27 mouse cellular contexts compared by ENCODE assay signal in genomic region chr10:3383176-3383575, GRCm38 (mm10). TPM values are rescaled to one million over a fixed set of nuclear protein-coding genes. Genes with fewer than 3 reads are reported as not detected.
DNase-seq lines count a peak whose midpoint lies in the region; ATAC-seq and TF ChIP-seq lines count a peak whose summit lies in the region.
"Had no signal": no experiment of that assay in that cellular context is flagged by ENCODE, and none has a peak within 500 bp of the region (broad histone marks: within the 10 kb centered on the region; RNA-seq: fewer than 3 reads in every experiment).

No protein-coding gene starts in this region.

- no peaks in the 10 kb centered on the region for H3K4me1 ChIP-seq in lung, postnatal 0 days (ENCODE audit: insufficient read depth, low read depth, low read length)
- no peaks in the 10 kb centered on the region for H3K4me1 ChIP-seq in kidney, adult 2 months (ENCODE audit: control insufficient read depth, insufficient read depth, low read length)
- H3K4me1 ChIP-seq: hindbrain, embryonic 12.5 days; hindbrain, embryonic 15.5 days had no signal

- no peak for TF ChIP-seq CTCF in lung, postnatal 0 days (IDR thresholded peaks at IDR 0.05)
- TF ChIP-seq CTCF in kidney, adult 2 months (conservative IDR thresholded peaks at IDR 0.05; ENCODE audit: insufficient read depth, insufficient read length, low read depth, low read length): no peak

- TF ChIP-seq POLR2A in kidney, adult 2 months (IDR thresholded peaks at IDR 0.05; ENCODE audit: low read depth, low read length): no peak

- H3K27ac ChIP-seq in lung, postnatal 0 days (ENCODE audit: low read length): no peak overlapping the region
- H3K27ac ChIP-seq in kidney, adult 2 months (ENCODE audit: insufficient read depth, low read depth, low read length): no peak overlapping the region
- H3K27ac ChIP-seq: embryonic facial prominence, embryonic 13.5 days; hindbrain, embryonic 12.5 days; hindbrain, embryonic 15.5 days had no signal

- no peak for DNase-seq in frontal cortex, postnatal 10 days (ENCODE audit: low spot score in 2 of 2)
- DNase-seq in 3134 (ENCODE audit: extremely low read depth, insufficient read length, low spot score): peak; percentile 10
- DNase-seq in 3T3-L1 (ENCODE audit: low read depth, low spot score): peak; percentile 12
- peak; percentile 76 for DNase-seq in brain, adult 2 months (ENCODE audit: low read depth, low spot score)
- no peak for DNase-seq in lung, postnatal 0 days (ENCODE audit: low spot score)
- no peak for DNase-seq in kidney, adult 2 months
- DNase-seq: adrenal gland, postnatal 10 days; adrenal gland, postnatal 36 days; B cell, adult 2 months; cerebellum, adult 11 months; cerebellum, adult 2 months; cerebellum, adult 9-11 months; cerebellum, postnatal 25 days; gastrocnemius, postnatal 25 days had no signal

- WGBS in lung, postnatal 0 days: 50% methylated on average over 3 of the region's 3 CpGs
- 68% methylated on average over 3 of the region's 3 CpGs for WGBS in kidney, adult 2 months

- H3K4me2 ChIP-seq in lung, postnatal 0 days (replicated peaks; ENCODE audit: low read depth, low read length): no peak overlapping the region
- H3K4me2 ChIP-seq: embryonic facial prominence, embryonic 13.5 days; heart, embryonic 11.5 days; hindbrain, embryonic 12.5 days; hindbrain, embryonic 15.5 days had no signal

- H3K27me3 ChIP-seq in lung, postnatal 0 days (replicated peaks; ENCODE audit: insufficient read depth, low read length): no peaks in the 10 kb centered on the region
- no peaks in the 10 kb centered on the region for H3K27me3 ChIP-seq in kidney, adult 2 months (replicated peaks; ENCODE audit: control insufficient read depth, insufficient read depth, low read length)
- H3K27me3 ChIP-seq: CH12.LX; embryonic facial prominence, embryonic 13.5 days; hindbrain, embryonic 12.5 days; hindbrain, embryonic 15.5 days had no signal

- no peaks in the 10 kb centered on the region for H3K36me3 ChIP-seq in lung, postnatal 0 days (ENCODE audit: insufficient read depth, low read length)
- H3K36me3 ChIP-seq in kidney, adult 2 months (ENCODE audit: control insufficient read depth, insufficient read depth, low read length): no peaks in the 10 kb centered on the region
- H3K36me3 ChIP-seq: embryonic facial prominence, embryonic 13.5 days; G1E; hindbrain, embryonic 12.5 days; hindbrain, embryonic 15.5 days had no signal

- H3K9ac ChIP-seq in lung, postnatal 0 days (replicated peaks; ENCODE audit: low read depth): no peak overlapping the region
- H3K9ac ChIP-seq: embryonic facial prominence, embryonic 13.5 days; hindbrain, embryonic 12.5 days; hindbrain, embryonic 15.5 days had no signal

- H3K4me3 ChIP-seq in lung, postnatal 0 days (ENCODE audit: low read depth, low read length): no peak overlapping the region
- H3K4me3 ChIP-seq in kidney, adult 2 months (ENCODE audit: insufficient read depth, low read depth, low read length): no peak overlapping the region
- H3K4me3 ChIP-seq: embryonic facial prominence, embryonic 13.5 days; hindbrain, embryonic 12.5 days; hindbrain, embryonic 15.5 days had no signal

- peak; percentile 94 for ATAC-seq in frontal cortex, adult (ENCODE audit: low TSS enrichment)
- no peak for ATAC-seq in megakaryocyte-erythroid progenitor cell, adult 5-6 weeks (replicated peaks; ENCODE audit: low FRiP score, low TSS enrichment, poor library complexity, severe bottlenecking)
- ATAC-seq in lung, postnatal 0 days: no peak
- ATAC-seq: activated CD4-positive, CD25-positive, alpha-beta regulatory T cell, adult 4 months; forebrain, embryonic 14.5 days; intestine, postnatal 0 days had no signal

- no peaks in the 10 kb centered on the region for H3K9me3 ChIP-seq in lung, postnatal 0 days (ENCODE audit: low read length)
- H3K9me3 ChIP-seq: embryonic facial prominence, embryonic 13.5 days; G1E; hindbrain, embryonic 12.5 days; hindbrain, embryonic 15.5 days had no signal

- TF ChIP-seq EP300 in lung, postnatal 0 days (IDR thresholded peaks at IDR 0.05): no peak

RNA-seq across cellular contexts. Expression of gene Ppp1r14c, which starts 17.3 kb away (rescaled TPM):
- not detected in 2 replicates for total RNA-seq in megakaryocyte-erythroid progenitor cell, adult 5-6 weeks (2014; fragmentation: Nextera tagmentation)
- not detected in 2 replicates for total RNA-seq in megakaryocyte-erythroid progenitor cell, adult 5-6 weeks (2017)
- polyA plus RNA-seq in lung, postnatal 0 days (2015; fragmentation: Nextera tagmentation; extraction: Ambion mirVana): 139 and 148 TPM in 2 replicates
- polyA plus RNA-seq in kidney, adult 2 months (2012; rRNA removed): 0.10 and 0.38 TPM in 2 replicates
- total RNA-seq: CH12.LX; common myeloid progenitor, adult 5-6 weeks; hematopoietic stem cell, adult 5-6 weeks had no signal
- polyA plus RNA-seq: activated CD4-positive, CD25-positive, alpha-beta regulatory T cell, adult 4 months; G1E had no signal

Comparison
In these comparisons a context has a peak if more than half of its experiments do, and no peak if none do; other contexts are left out.
1. DNase-seq: peak in 3134 (single experiment), 3T3-L1 (single experiment) and brain, adult 2 months (single experiment); none in frontal cortex, postnatal 10 days (0 of 2), lung, postnatal 0 days (single experiment) and kidney, adult 2 months (single experiment).
2. RNA of gene Ppp1r14c, which starts 17.3 kb away (polyA plus RNA-seq): 139 to 148 TPM in lung, postnatal 0 days; 0.10 to 0.38 TPM in kidney, adult 2 months; every median in the first group is over 100 times any median in the second.